Mouse (Mus musculus) small intestine, adult 2 months (tissue): ENCODE data around the gene Homez. TPM values are rescaled to one million over a fixed set of nuclear protein-coding genes. Genes with fewer than 3 reads are reported as not detected.
A peak's percentile ranks its signal among the peaks of the same experiment; 100 is the strongest.

ENCODE experiments used
- H3K27ac ChIP-seq: fragments of 200-500 bp; 2 replicates; pipeline ENCODE4 v1.5.1; 2012; ENCODE audit warnings: low read depth, low read length, control low read depth, inconsistent platforms; ENCODE audit not compliant: insufficient read depth
- H3K27me3 ChIP-seq: fragments of 200-500 bp; 2 replicates; pipeline ENCODE4 v1.6.1; 2012; ENCODE audit warnings: mild to moderate bottlenecking, moderate library complexity, low read length, inconsistent platforms; ENCODE audit not compliant: control insufficient read depth, insufficient read depth
- H3K36me3 ChIP-seq: fragments of 200-500 bp; 2 replicates; pipeline ENCODE4 v1.6.1; 2012; ENCODE audit warnings: mild to moderate bottlenecking, low read length, control low read depth, inconsistent platforms; ENCODE audit not compliant: control insufficient read depth, insufficient read depth
- H3K4me1 ChIP-seq: fragments of 200-500 bp; 2 replicates; pipeline ENCODE4 v1.6.1; 2012; ENCODE audit warnings: low read length, inconsistent platforms, mixed read lengths; ENCODE audit not compliant: control insufficient read depth, insufficient read depth, insufficient read length
- H3K4me3 ChIP-seq: fragments of 200-500 bp; 2 replicates; pipeline ENCODE4 v1.5.1; 2012; ENCODE audit warnings: low read depth, mild to moderate bottlenecking, control low read depth, inconsistent platforms, low read length, moderate library complexity
- CTCF ChIP-seq: fragments of 200-500 bp; IDR thresholded peaks from 2 replicates; pipeline ENCODE4 v1.5.1; 2012; ENCODE audit warnings: low read depth, mild to moderate bottlenecking, control low read depth, inconsistent platforms, low read length, moderate library complexity, mixed read lengths; ENCODE audit not compliant: insufficient replicate concordance, insufficient read length; ENCODE audit errors: extremely low read depth
- POLR2A ChIP-seq: fragments of 200-500 bp; IDR thresholded peaks from 2 replicates; pipeline ENCODE4 v1.6.1; 2012; ENCODE audit warnings: low read depth, mild to moderate bottlenecking, control low read depth, inconsistent platforms, low read length, moderate library complexity
- WGBS: fragments of 180-500 bp; shearing (Covaris S2); methylation state at CpG from one replicate; pipeline ENCODE4 v1.1.7; 2018; 5-methylcytosine and 5-hydroxymethylcytosine counted together
- polyA plus RNA-seq: library from polyadenylated mRNA; depleted of rRNA; stranded (reverse); fragments of >200 nt; gene quantifications from 2 replicates; pipeline ENCODE4 v1.2.3, GENCODE M21; 2012; rRNA removed

The Homez gene
- polyA plus RNA-seq, 1 experiment, result 2.0 TPM

DNA sequence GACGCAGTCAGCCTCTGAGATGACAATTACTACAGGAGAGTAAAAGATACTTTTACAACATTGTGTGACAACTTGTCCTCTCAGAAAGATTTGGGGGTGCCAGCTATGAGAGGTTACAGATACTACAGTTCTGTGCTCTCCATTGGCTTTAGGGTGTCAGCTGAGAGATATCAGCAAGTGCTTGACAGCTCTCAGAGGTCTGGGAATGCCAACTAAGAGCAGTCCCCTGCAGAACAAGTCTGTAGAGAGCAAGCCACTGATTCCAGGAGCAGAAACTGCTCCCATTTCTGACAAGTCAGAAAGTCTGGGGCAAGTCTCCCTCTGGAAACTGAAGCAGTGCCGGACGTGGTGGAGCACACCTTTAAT, 61.1 kb downstream of the Homez start:
- Histone ChIP-seq H3K27me3 (no peaks in the 10 kb centered on the region), H3K27ac (peak overlapping the region; percentile 7), H3K36me3 (no peaks in the 10 kb centered on the region), H3K4me3 (no peak overlapping the region), H3K4me1 (peaks cover 12% of the 10 kb centered on the region; the same call in 1 of the 2 replicates)
- TF ChIP-seq POLR2A, result no peak
- TF ChIP-seq CTCF, result no peak
- 73% methylated on average over 3 of the region's 3 CpGs for WGBS

DNA sequence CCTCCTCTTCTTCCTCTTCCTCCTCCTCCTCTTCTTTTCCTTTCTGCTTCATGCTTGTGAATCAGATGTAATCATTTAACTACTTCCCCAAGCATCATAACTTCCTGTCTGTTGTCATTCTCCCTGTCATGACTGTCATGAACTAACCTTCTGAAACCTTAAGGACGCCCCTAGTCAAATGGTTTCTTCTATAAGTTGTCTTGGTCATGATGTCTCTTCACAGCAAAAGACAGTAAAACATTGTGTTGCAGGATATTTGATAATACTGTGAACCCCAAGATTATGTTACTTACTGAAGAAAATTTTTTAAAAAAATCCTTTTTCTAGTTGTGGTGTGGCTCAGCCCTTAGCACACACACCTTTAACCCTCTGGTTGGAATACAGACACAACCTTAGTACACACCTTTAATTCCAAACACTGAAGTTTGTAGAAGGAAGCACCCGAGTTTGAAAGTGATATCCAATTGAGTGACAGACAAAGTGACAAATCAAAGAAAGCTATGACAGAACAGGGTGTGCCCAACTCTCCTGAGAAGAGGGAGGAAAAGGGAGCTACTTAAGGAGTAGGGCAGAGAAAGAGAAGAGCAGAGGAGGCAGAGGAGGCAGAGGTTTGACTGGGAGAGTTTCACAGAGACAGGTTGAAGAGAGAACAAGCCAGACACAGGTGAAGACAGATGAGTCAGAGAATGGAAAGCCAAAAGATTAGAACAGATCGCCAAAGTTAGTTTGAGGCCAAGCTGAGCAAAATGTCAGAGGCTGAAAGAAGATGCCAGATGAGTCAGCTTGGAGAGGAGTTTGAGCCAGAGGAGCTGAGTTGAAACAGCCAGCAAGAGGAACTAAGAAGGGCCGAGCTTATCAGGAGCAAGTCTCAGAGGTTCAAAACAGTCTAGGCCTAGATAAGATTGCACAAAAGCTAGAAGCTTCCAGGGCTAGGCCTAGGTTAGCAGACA, 61.8 kb downstream of the Homez start:
- peak overlapping the region; percentile 72; the same call in 1 of the 2 replicates for H3K27ac ChIP-seq

DNA sequence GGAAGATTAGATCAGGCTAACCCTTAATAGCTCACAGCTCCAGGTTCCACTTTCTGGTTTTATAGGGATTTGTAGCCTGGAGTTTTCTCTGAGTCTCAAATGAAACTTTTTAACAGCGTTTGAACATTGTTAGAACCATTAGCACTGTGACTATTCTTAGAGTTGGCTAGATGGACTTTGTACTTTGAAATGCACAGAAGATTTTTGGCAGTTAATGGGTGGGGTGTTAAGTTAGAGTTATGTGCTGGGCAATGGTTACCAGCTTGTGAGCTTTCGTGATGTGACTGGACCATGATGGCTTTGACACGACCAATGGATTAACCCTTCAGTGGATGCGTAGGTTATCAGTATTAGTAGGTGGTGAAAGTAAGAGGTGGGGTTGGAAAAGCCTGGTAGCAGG, 64.6 kb downstream of the Homez start:
- no peaks in the 10 kb centered on the region for H3K27me3 ChIP-seq
- H3K4me3 ChIP-seq, result no peak overlapping the region
- H3K36me3 ChIP-seq, result no peaks in the 10 kb centered on the region
- H3K4me1 ChIP-seq, result peaks cover 16% of the 10 kb centered on the region; the same call in 1 of the 2 replicates
- TF ChIP-seq POLR2A (no peak), CTCF (no peak)
- 33% methylated on average over 4 of the region's 4 CpGs for WGBS
- H3K27ac ChIP-seq, result no peak overlapping the region

More for the DNA sequence above, 61.8 kb downstream of the Homez start:
- Histone ChIP-seq H3K4me1 (peaks cover 12% of the 10 kb centered on the region; the same call in 1 of the 2 replicates), H3K36me3 (no peaks in the 10 kb centered on the region), H3K27me3 (no peaks in the 10 kb centered on the region), H3K4me3 (no peak overlapping the region)
- TF ChIP-seq CTCF (no peak), POLR2A (no peak)
- 37% methylated on average over 4 of the region's 4 CpGs for WGBS

Other genes with a start within 250 kb of the Homez start
- gene Psmb11, start 249.5 kb downstream of the Homez start, polyA plus RNA-seq, result not detected in 2 replicates
- gene Gm17606, start 230.0 kb downstream of the Homez start, polyA plus RNA-seq, result not detected in 2 replicates
- gene Cdh24, start 229.6 kb downstream of the Homez start, polyA plus RNA-seq, result 3.1 and 4.6 TPM in 2 replicates
- 21.9 and 47.4 TPM in 2 replicates for gene 1700123O20Rik, start 184.7 kb downstream of the Homez start, polyA plus RNA-seq
- 32.5 and 76.4 TPM in 2 replicates for gene Acin1, start 184.0 kb downstream of the Homez start, polyA plus RNA-seq
- not detected in 2 replicates for gene Gm29776, start 172.1 kb downstream of the Homez start, polyA plus RNA-seq
- gene Cebpe, start 158.8 kb downstream of the Homez start, polyA plus RNA-seq, result 4.2 and 4.4 TPM in 2 replicates
- 39.5 and 174 TPM in 2 replicates for gene Slc7a8, start 89.0 kb downstream of the Homez start, polyA plus RNA-seq
- gene Rnf212b, start 56.8 kb downstream of the Homez start, polyA plus RNA-seq, result not detected in 2 replicates
- gene Ppp1r3e, start 6.6 kb upstream of the Homez start, polyA plus RNA-seq, result 8.9 and 17.4 TPM in 2 replicates
- 22.5 and 29.8 TPM in 2 replicates for gene Bcl2l2, start 12.4 kb upstream of the Homez start, polyA plus RNA-seq
- gene Gm20521, start 12.5 kb upstream of the Homez start, polyA plus RNA-seq, result 5.8 and 12.4 TPM in 2 replicates
- 19.7 and 36.0 TPM in 2 replicates for gene Pabpn1, start 21.5 kb upstream of the Homez start, polyA plus RNA-seq
- gene Slc22a17, start 42.2 kb upstream of the Homez start, polyA plus RNA-seq, result 15.2 and 18.0 TPM in 2 replicates
- 5.4 and 5.7 TPM in 2 replicates for gene Efs, start 55.2 kb upstream of the Homez start, polyA plus RNA-seq
- gene Il25, start 61.7 kb upstream of the Homez start, polyA plus RNA-seq, result 0.53 and 1.1 TPM in 2 replicates
- 0.46 and 0.93 TPM in 2 replicates for gene Cmtm5, start 65.3 kb upstream of the Homez start, polyA plus RNA-seq
- gene Myh6, start 96.0 kb upstream of the Homez start, polyA plus RNA-seq, result 0.10 TPM in 1 of 2 replicates, not detected in the other
- gene Gm17428, start 106.0 kb upstream of the Homez start, polyA plus RNA-seq, result not detected in 2 replicates
- 0.10 and 0.18 TPM in 2 replicates for gene Myh7, start 123.7 kb upstream of the Homez start, polyA plus RNA-seq
- gene Ngdn, start 144.5 kb upstream of the Homez start, polyA plus RNA-seq, result 3.9 and 8.4 TPM in 2 replicates
- gene Zfhx2, start 221.4 kb upstream of the Homez start, polyA plus RNA-seq, result 2.2 and 4.2 TPM in 2 replicates
- 2.9 and 4.9 TPM in 2 replicates for gene Thtpa, start 223.8 kb upstream of the Homez start, polyA plus RNA-seq
- gene Ap1g2, start 235.6 kb upstream of the Homez start, polyA plus RNA-seq, result 48.4 and 80.7 TPM in 2 replicates
- 0.65 and 0.72 TPM in 2 replicates for gene Jph4, start 246.0 kb upstream of the Homez start, polyA plus RNA-seq